Mouse (Mus musculus) limb, embryonic 11.5 days (tissue): ENCODE results near the gene Apcs. TPM values are rescaled to one million over a fixed set of nuclear protein-coding genes. Genes with fewer than 3 reads are reported as not detected.

Experiments used
- ATAC-seq: fragments of 200-750 bp; cut with Nextera tagmentation; 2 replicates; pipeline ENCODE4 v1.8.0; 2017; ENCODE audit warnings: low read depth; ENCODE audit not compliant: insufficient number of reproducible peaks, low FRiP score, low TSS enrichment
- DNase-seq: peaks from one replicate; pipeline ENCODE4 v3.0.0-alpha.2; 2015; ENCODE audit warnings: low spot score
- H3K27ac ChIP-seq: fragments of 300-500 bp; sonication (generic); replicated peaks from 2 replicates; pipeline ENCODE4 v1.5.1; 2014; ENCODE audit warnings: low read depth, mild to moderate bottlenecking, low read length
- H3K27me3 ChIP-seq: fragments of 300-500 bp; sonication (generic); 2 replicates; pipeline ENCODE4 v1.6.1; 2014; ENCODE audit warnings: mild to moderate bottlenecking, low read length, mixed read lengths; ENCODE audit not compliant: control insufficient read depth, insufficient read depth
- H3K36me3 ChIP-seq: fragments of 300-500 bp; sonication (generic); 2 replicates; pipeline ENCODE4 v1.6.1; 2014; ENCODE audit warnings: mild to moderate bottlenecking, low read length, moderate library complexity, mixed read lengths; ENCODE audit not compliant: control insufficient read depth, insufficient read depth
- H3K4me1 ChIP-seq: fragments of 300-500 bp; sonication (generic); 2 replicates; pipeline ENCODE4 v1.6.1; 2014; ENCODE audit warnings: low read length, mixed read lengths; ENCODE audit not compliant: control insufficient read depth, insufficient read depth
- H3K4me2 ChIP-seq: fragments of 300-500 bp; sonication (generic); 2 replicates; pipeline ENCODE4 v1.6.1; 2014; ENCODE audit warnings: low read depth, mild to moderate bottlenecking, moderate library complexity; ENCODE audit not compliant: severe bottlenecking
- H3K4me3 ChIP-seq: fragments of 300-500 bp; sonication (generic); 2 replicates; pipeline ENCODE4 v1.5.1; 2014; ENCODE audit warnings: low read depth, low read length
- H3K9ac ChIP-seq: fragments of 300-500 bp; sonication (generic); 2 replicates; pipeline ENCODE4 v1.6.1; 2014; ENCODE audit warnings: mild to moderate bottlenecking, low read length
- H3K9me3 ChIP-seq: fragments of 300-500 bp; sonication (generic); 2 replicates; pipeline ENCODE4 v1.6.1; 2016; ENCODE audit warnings: low read length; ENCODE audit not compliant: control insufficient read depth
- WGBS: fragments of 180-500 bp; shearing (Covaris S2); extraction: QIAGEN DNeasy Blood & Tissue Kit; methylation state at CpG from one replicate; pipeline ENCODE4 v1.1.7; 2014; 5-methylcytosine and 5-hydroxymethylcytosine counted together
- polyA plus RNA-seq: library from polyadenylated mRNA; unstranded; fragments of >200 nt; fragmentation: Nextera tagmentation; extraction: Ambion mirVana; gene quantifications from 2 replicates; pipeline ENCODE4 v1.2.1, GENCODE M21; 2014

Apcs gene
- polyA plus RNA-seq: not detected in 2 replicates

- H3K9ac ChIP-seq: no peak within 1 kb of the TSS
- DNase-seq: no peak
- H3K4me3 ChIP-seq: no peak within 1 kb of the TSS
- H3K27me3 ChIP-seq: no peaks in the 10 kb centered on the region
- H3K9me3 ChIP-seq: no peaks in the 10 kb centered on the region
- no peak within 1 kb of the TSS for H3K27ac ChIP-seq
- ATAC-seq: no peak
- H3K36me3 ChIP-seq: no peaks in the 10 kb centered on the region
- no peak within 1 kb of the TSS for H3K4me2 ChIP-seq
- 55% methylated on average over 2 of the region's 2 CpGs for WGBS
- H3K4me1 ChIP-seq: no peaks in the 10 kb centered on the region
Measured at GRCm38 (mm10) chr1:172894777-172895357, at the start of gene Apcs. Gene Apcs, minus strand, starts transcription at chr1:172895041.

- Histone ChIP-seq H3K4me1 (no peaks in the 10 kb centered on the region), H3K9me3 (no peaks in the 10 kb centered on the region), H3K27ac (no peak overlapping the region), H3K9ac (no peak overlapping the region), H3K4me2 (no peak overlapping the region), H3K36me3 (no peaks in the 10 kb centered on the region), H3K27me3 (no peaks in the 10 kb centered on the region), H3K4me3 (no peak overlapping the region)
- DNase-seq (no peak), ATAC-seq (no peak)
- 95% methylated on average over 2 of the region's 2 CpGs for WGBS
Measured at GRCm38 (mm10) chr1:172932197-172932596, 37.4 kb upstream of the Apcs start.

GRCm38 (mm10) chr1:172918450-172918849, 23.6 kb upstream of the Apcs start:
- Histone ChIP-seq H3K4me2 (no peak overlapping the region), H3K36me3 (no peaks in the 10 kb centered on the region), H3K27me3 (no peaks in the 10 kb centered on the region), H3K4me1 (no peaks in the 10 kb centered on the region), H3K9ac (no peak overlapping the region), H3K9me3 (no peaks in the 10 kb centered on the region), H3K27ac (no peak overlapping the region), H3K4me3 (no peak overlapping the region)
- WGBS: 86% methylated on average over 2 of the region's 2 CpGs
- ATAC-seq: no peak
- DNase-seq: no peak

DNA sequence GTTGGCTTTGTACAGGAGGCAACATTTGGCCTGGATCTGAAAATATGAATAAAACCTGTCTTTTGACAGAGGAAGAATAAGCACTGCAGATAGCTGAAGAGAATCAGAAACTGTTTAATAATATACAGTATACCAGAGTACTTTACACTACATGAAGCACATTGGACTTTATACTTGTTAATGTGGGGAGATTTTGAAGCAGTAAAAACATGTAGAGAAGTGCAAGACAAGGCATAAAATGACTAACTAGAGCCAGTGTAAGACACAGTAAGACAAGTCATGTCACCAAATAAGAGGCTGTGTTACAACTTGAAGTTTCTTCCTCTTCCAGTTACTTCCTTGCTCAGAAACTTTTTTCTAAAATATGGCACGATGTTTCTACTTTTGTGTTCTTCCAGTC, 22.3 kb upstream of the Apcs start:
- no peak for ATAC-seq
- DNase-seq: no peak
- WGBS: 83% methylated on average over 1 of the region's 1 CpGs

GRCm38 (mm10) chr1:172903313-172903712, 8.5 kb upstream of the Apcs start:
- Histone ChIP-seq H3K4me1 (no peaks in the 10 kb centered on the region), H3K4me2 (no peak overlapping the region), H3K4me3 (no peak overlapping the region), H3K9me3 (no peaks in the 10 kb centered on the region), H3K9ac (no peak overlapping the region), H3K27ac (no peak overlapping the region), H3K27me3 (no peaks in the 10 kb centered on the region), H3K36me3 (no peaks in the 10 kb centered on the region)
- no peak for ATAC-seq
- DNase-seq: no peak

More for the DNA sequence above, 22.3 kb upstream of the Apcs start:
- Histone ChIP-seq H3K4me1 (no peaks in the 10 kb centered on the region), H3K9me3 (no peaks in the 10 kb centered on the region), H3K9ac (no peak overlapping the region), H3K36me3 (no peaks in the 10 kb centered on the region), H3K27ac (no peak overlapping the region), H3K4me2 (no peak overlapping the region), H3K27me3 (no peaks in the 10 kb centered on the region), H3K4me3 (no peak overlapping the region)

GRCm38 (mm10) chr1:172895435-172895834, 594 bp upstream of the Apcs start:
- Histone ChIP-seq H3K4me1 (no peaks in the 10 kb centered on the region), H3K9ac (no peak overlapping the region), H3K36me3 (no peaks in the 10 kb centered on the region), H3K27me3 (no peaks in the 10 kb centered on the region), H3K27ac (no peak overlapping the region), H3K4me2 (no peak overlapping the region), H3K9me3 (no peaks in the 10 kb centered on the region), H3K4me3 (no peak overlapping the region)
- 87% methylated on average over 2 of the region's 2 CpGs for WGBS
- DNase-seq: no peak
- no peak for ATAC-seq

DNA sequence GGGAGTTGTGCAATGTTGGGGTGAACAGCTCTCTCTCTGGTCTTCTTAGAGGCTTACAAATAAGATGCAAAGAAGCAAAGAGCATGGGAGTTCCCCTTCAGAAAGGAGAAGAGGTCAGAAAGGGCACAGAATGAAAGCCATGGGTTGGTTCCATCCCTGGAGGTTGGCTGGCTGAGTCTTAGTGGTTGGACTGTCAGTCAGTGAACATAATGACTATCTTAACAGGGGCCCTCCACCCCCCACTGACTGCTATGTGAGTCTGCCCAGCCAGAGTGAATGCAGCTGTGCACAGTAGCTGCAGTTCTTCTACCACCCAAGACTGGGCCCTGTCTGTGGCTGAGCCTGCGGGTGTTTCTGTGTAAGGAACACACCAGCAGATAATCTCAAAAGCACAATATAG, 18.2 kb downstream of the Apcs start:
- ATAC-seq (no peak), DNase-seq (no peak)
- Histone ChIP-seq H3K27me3 (no peaks in the 10 kb centered on the region), H3K4me1 (no peaks in the 10 kb centered on the region), H3K4me2 (no peak overlapping the region), H3K36me3 (no peaks in the 10 kb centered on the region), H3K9ac (no peak overlapping the region), H3K27ac (no peak overlapping the region), H3K9me3 (no peaks in the 10 kb centered on the region), H3K4me3 (no peak overlapping the region)
- WGBS: 93% methylated on average over 1 of the region's 1 CpGs

- no peak for ATAC-seq
- 79% methylated on average over 4 of the region's 4 CpGs for WGBS
- Histone ChIP-seq H3K27me3 (no peaks in the 10 kb centered on the region), H3K9me3 (no peaks in the 10 kb centered on the region), H3K4me2 (no peak overlapping the region), H3K27ac (no peak overlapping the region), H3K9ac (no peak overlapping the region), H3K4me3 (no peak overlapping the region), H3K36me3 (no peaks in the 10 kb centered on the region), H3K4me1 (no peaks in the 10 kb centered on the region)
- no peak for DNase-seq
Measured at GRCm38 (mm10) chr1:172875265-172875664, 19.6 kb downstream of the Apcs start.

DNA sequence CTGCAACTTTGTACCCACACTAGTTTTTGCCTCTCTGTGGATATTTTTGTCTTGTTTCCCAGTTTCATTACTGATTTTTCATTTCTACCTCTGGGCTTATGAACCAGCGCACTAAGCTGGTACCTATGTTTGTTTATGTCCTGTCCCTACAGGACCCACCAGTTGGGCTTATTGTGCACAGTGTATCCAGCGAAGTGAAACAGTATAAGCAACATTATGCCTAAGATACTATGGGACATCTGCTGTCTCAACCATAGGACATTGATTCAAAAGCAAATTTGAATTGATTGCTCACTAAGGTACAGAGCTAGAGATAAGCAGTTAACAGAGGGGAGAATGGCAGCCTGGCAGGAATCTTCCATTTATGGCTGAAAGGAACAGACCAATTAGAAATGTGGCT, 46.7 kb downstream of the Apcs start:
- ATAC-seq: no peak
- Histone ChIP-seq H3K4me1 (no peaks in the 10 kb centered on the region), H3K36me3 (no peaks in the 10 kb centered on the region), H3K4me2 (no peak overlapping the region), H3K9ac (no peak overlapping the region), H3K4me3 (no peak overlapping the region), H3K27me3 (no peaks in the 10 kb centered on the region), H3K27ac (no peak overlapping the region), H3K9me3 (no peaks in the 10 kb centered on the region)
- WGBS: 92% methylated on average over 2 of the region's 2 CpGs
- no peak for DNase-seq
